Mouse (Mus musculus) liver, embryonic 14.5 days (tissue): ENCODE data around the gene Arl2. TPM values are rescaled to one million over a fixed set of nuclear protein-coding genes. Genes with fewer than 3 reads are reported as not detected.

Experiments
- ATAC-seq: fragments of 200-750 bp; cut with Nextera tagmentation; 2 replicates; pipeline ENCODE4 v1.8.0; 2017; ENCODE audit warnings: moderate number of reproducible peaks, mild to moderate bottlenecking, moderate library complexity; ENCODE audit not compliant: insufficient read depth
- DNase-seq, 3 experiments: peaks; one replicate each; pipeline ENCODE4 v3.0.0-alpha.2; 2012 to 2013; ENCODE audit warnings: low read depth in 3 of 3, low spot score in 3 of 3
- H3K27ac ChIP-seq: fragments of 300-500 bp; sonication (generic); 2 replicates; pipeline ENCODE4 v1.5.1; 2014; ENCODE audit warnings: moderate library complexity, mild to moderate bottlenecking, control low read depth, inconsistent platforms
- H3K27me3 ChIP-seq: fragments of 300-500 bp; sonication (generic); 2 replicates; pipeline ENCODE4 v1.6.1; 2014; ENCODE audit warnings: mild to moderate bottlenecking, low read length, moderate library complexity; ENCODE audit not compliant: control insufficient read depth, insufficient read depth
- H3K36me3 ChIP-seq: fragments of 300-500 bp; sonication (generic); replicated peaks from 2 replicates; pipeline ENCODE4 v1.6.1; 2014; ENCODE audit warnings: low read depth; ENCODE audit not compliant: control insufficient read depth, insufficient read depth
- H3K4me1 ChIP-seq, 2 experiments: fragments of 200-500 bp in 1 of 2; fragments of 300-500 bp in 1 of 2; sonication (generic) in 1 of 2; replicated peaks; 2 replicates each; pipeline ENCODE4 v1.6.1; 2012 to 2014; ENCODE audit warnings: antibody characterized with exemption in 1 of 2, inconsistent platforms in 1 of 2, low read length in 1 of 2; ENCODE audit not compliant: control insufficient read depth in 2 of 2, insufficient read depth in 2 of 2
- H3K4me2 ChIP-seq: fragments of 300-500 bp; sonication (generic); 2 replicates; pipeline ENCODE4 v1.6.1; 2014; ENCODE audit warnings: low read depth, mild to moderate bottlenecking, control low read depth, moderate library complexity
- H3K4me3 ChIP-seq, 2 experiments: fragments of 200-500 bp in 1 of 2; fragments of 300-500 bp in 1 of 2; sonication (generic) in 1 of 2; 2 replicates each; pipeline ENCODE4 v1.5.1; 2012 to 2014; ENCODE audit warnings: low read depth in 2 of 2, low read length in 2 of 2, mild to moderate bottlenecking in 2 of 2, control low read depth in 1 of 2, inconsistent platforms in 1 of 2, moderate library complexity in 1 of 2; ENCODE audit not compliant: insufficient read depth in 1 of 2
- H3K9ac ChIP-seq: fragments of 300-500 bp; sonication (generic); replicated peaks from 2 replicates; pipeline ENCODE4 v1.6.1; 2014; ENCODE audit warnings: mild to moderate bottlenecking, control low read depth, moderate library complexity
- H3K9me3 ChIP-seq: fragments of 300-500 bp; sonication (generic); 2 replicates; pipeline ENCODE4 v1.6.1; 2016; ENCODE audit warnings: low read length, mixed read lengths; ENCODE audit not compliant: control insufficient read depth
- CTCF ChIP-seq: IDR thresholded peaks from 2 replicates; pipeline ENCODE4 v1.5.1; 2016; ENCODE audit warnings: antibody characterized with exemption, low read depth, control low read depth
- EP300 ChIP-seq: IDR thresholded peaks from 2 replicates; pipeline ENCODE4 v1.6.1; 2016; ENCODE audit warnings: antibody characterized with exemption, low read depth
- WGBS: fragments of 180-500 bp; shearing (Covaris S2); extraction: QIAGEN DNeasy Blood & Tissue Kit; methylation state at CpG from one replicate; pipeline ENCODE4 v1.1.7; 2014; ENCODE audit not compliant: insufficient replicate concordance; 5-methylcytosine and 5-hydroxymethylcytosine counted together
- polyA plus RNA-seq, 2 experiments: library from polyadenylated mRNA; depleted of rRNA in 1 of 2; stranded (reverse) in 1 of 2; unstranded in 1 of 2; fragments of >200 nt; fragmentation: Nextera tagmentation in 1 of 2; extraction: Ambion mirVana in 1 of 2; gene quantifications; 2 replicates each; pipeline versions ENCODE4 v1.2.1 to v1.2.3; 2012 to 2014

Arl2 gene
- polyA plus RNA-seq (2012; rRNA removed) (26.1 and 32.8 TPM in 2 replicates), polyA plus RNA-seq (2014; fragmentation: Nextera tagmentation; extraction: Ambion mirVana) (22.4 and 27.5 TPM in 2 replicates)

GRCm38 (mm10) chr19:6141394-6141749 lies at the start of gene Arl2:
Arl2 (minus strand) TSS chr19:6141548.
- Histone ChIP-seq H3K36me3 (no peaks in the 10 kb centered on the region), H3K4me3 (peak within 1 kb of the TSS; percentile 73 to 81), H3K27ac (peak within 1 kb of the TSS; percentile 97), H3K9me3 (no peaks in the 10 kb centered on the region), H3K4me1 (peaks cover 0 to 12% of the 10 kb centered on the region in 2 experiments; a peak in 2 of 4 replicates), H3K27me3 (no peaks in the 10 kb centered on the region), H3K4me2 (peak within 1 kb of the TSS; percentile 99), H3K9ac (peak within 1 kb of the TSS; percentile 82)
- WGBS, result under 1% methylated on average over 15 of the region's 15 CpGs
- DNase-seq (peak; percentile 84 to 89 (median 86)), ATAC-seq (peak; percentile 75)
- TF ChIP-seq CTCF (peak; percentile 68), EP300 (no peak)

GRCm38 (mm10) chr19:6184131-6184530 lies 42.8 kb upstream of the Arl2 start, which contains the start of gene Majin:
Majin (plus strand) TSS chr19:6184388.
- 71% methylated on average over 23 of the region's 23 CpGs for WGBS
- H3K27ac ChIP-seq, result no peak within 1 kb of the TSS
- no peak within 1 kb of the TSS for H3K9ac ChIP-seq
- no peak within 1 kb of the TSS for H3K4me3 ChIP-seq
- no peak for TF ChIP-seq EP300
- TF ChIP-seq CTCF, result no peak
- no peaks in the 10 kb centered on the region for H3K36me3 ChIP-seq
- no peak for DNase-seq
- H3K4me2 ChIP-seq, result no peak within 1 kb of the TSS
- ATAC-seq, result no peak
- H3K9me3 ChIP-seq, result no peaks in the 10 kb centered on the region
- H3K27me3 ChIP-seq, result no peaks in the 10 kb centered on the region
- no peaks in the 10 kb centered on the region for H3K4me1 ChIP-seq

GRCm38 (mm10) chr19:6182534-6182933 lies 41.2 kb upstream of the Arl2 start:
- Histone ChIP-seq H3K9me3 (no peaks in the 10 kb centered on the region), H3K36me3 (no peaks in the 10 kb centered on the region), H3K27me3 (no peaks in the 10 kb centered on the region), H3K4me1 (no peaks in the 10 kb centered on the region), H3K4me2 (no peak overlapping the region), H3K4me3 (no peak overlapping the region), H3K27ac (no peak overlapping the region), H3K9ac (no peak overlapping the region)
- 14% methylated on average over 3 of the region's 3 CpGs for WGBS
- ATAC-seq, result no peak
- DNase-seq, result no peak
- TF ChIP-seq EP300 (no peak), CTCF (no peak)

GRCm38 (mm10) chr19:6181629-6182028 lies 40.3 kb upstream of the Arl2 start:
- Histone ChIP-seq H3K9ac (no peak overlapping the region), H3K27ac (no peak overlapping the region), H3K27me3 (no peaks in the 10 kb centered on the region), H3K4me3 (no peak overlapping the region), H3K4me1 (no peaks in the 10 kb centered on the region), H3K36me3 (no peaks in the 10 kb centered on the region), H3K9me3 (no peaks in the 10 kb centered on the region), H3K4me2 (no peak overlapping the region)
- 18% methylated on average over 5 of the region's 5 CpGs for WGBS
- ATAC-seq (no peak), DNase-seq (no peak)
- TF ChIP-seq CTCF (no peak), EP300 (no peak)

- Histone ChIP-seq H3K9ac (no peak overlapping the region), H3K4me1 (no peaks in the 10 kb centered on the region), H3K36me3 (no peaks in the 10 kb centered on the region), H3K9me3 (no peaks in the 10 kb centered on the region), H3K4me2 (no peak overlapping the region), H3K4me3 (no peak overlapping the region), H3K27ac (no peak overlapping the region), H3K27me3 (no peaks in the 10 kb centered on the region)
- TF ChIP-seq EP300 (no peak), CTCF (no peak)
- WGBS, result 82% methylated on average over 5 of the region's 6 CpGs
- ATAC-seq (no peak), DNase-seq (no peak)
These were observed 37.4 kb upstream of the Arl2 start for GRCm38 (mm10) chr19:6178775-6179174.
